Mouse (Mus musculus): ENCODE measurements around the gene Erf.
"Not testable (repeated sequence)": the region's sequence is repeated elsewhere in the genome, so short reads cannot be mapped to it uniquely, and the experiment has no call there.

Erf gene

DNA sequence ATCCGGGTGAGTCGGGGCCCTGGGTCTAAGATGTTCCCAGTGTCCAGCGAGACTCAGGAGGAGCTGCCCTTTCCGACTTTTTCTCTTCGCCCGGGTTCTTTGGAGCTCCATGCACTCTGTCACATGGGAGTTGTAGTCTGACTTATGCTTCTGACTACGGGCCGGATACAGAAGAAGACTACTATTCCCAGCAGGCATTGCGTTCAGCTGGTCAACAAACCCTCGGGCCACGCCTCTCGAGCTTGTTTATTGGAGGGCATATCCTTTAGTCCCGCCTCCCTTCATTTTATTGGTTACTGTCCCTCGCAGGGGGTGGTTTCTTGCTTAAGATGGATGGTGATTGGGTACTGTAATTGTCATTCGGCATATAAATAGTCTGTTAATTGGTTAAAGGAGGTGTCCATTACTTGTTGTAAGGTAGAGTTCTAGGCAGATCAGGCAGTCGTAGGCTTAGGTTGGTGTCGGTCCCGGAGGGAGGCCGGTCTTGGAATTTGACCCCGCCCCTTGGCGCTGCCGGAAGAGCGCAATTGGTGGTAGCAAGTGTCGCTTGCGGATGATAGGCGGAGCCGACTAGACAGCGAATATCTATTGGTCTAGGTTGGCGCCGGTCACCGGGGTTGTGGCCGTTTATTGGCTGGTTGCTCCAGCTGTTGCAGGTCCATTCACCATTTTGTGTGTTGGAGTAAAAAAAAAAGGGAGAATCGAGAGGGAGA, 17.3 kb upstream of the Erf start:
- DNase-seq (ENCODE audit: low read depth, low spot score), result peak; percentile 98

DNA sequence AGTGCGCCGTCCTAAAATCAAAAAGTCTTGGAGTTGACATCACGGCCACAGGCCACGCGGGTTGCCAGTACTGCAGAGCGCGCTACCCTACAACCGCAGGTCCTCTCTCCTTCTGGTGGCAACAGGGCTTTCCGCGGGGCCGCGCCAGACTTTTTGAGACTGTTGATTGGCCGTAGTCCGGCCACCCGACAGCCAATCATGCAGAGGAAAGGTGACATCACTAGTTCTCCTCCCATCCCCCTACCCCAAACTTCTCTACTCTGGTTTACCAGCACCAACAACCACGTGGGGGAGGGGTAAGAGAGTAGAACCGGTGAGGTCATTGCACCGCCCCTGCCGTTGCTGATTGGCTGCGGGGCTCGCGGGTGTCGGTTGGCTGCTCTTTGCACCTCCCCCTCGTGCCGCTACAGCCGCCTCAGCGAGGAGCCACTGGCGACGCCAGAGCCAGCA, 16.8 kb upstream of the Erf start, which contains the start of gene Cic:
Gene Cic (plus strand): TSS at position 404 of the 450 bp plus-strand sequence.
- DNase-seq (ENCODE audit: low read depth, low spot score), result peak; percentile 98

DNA sequence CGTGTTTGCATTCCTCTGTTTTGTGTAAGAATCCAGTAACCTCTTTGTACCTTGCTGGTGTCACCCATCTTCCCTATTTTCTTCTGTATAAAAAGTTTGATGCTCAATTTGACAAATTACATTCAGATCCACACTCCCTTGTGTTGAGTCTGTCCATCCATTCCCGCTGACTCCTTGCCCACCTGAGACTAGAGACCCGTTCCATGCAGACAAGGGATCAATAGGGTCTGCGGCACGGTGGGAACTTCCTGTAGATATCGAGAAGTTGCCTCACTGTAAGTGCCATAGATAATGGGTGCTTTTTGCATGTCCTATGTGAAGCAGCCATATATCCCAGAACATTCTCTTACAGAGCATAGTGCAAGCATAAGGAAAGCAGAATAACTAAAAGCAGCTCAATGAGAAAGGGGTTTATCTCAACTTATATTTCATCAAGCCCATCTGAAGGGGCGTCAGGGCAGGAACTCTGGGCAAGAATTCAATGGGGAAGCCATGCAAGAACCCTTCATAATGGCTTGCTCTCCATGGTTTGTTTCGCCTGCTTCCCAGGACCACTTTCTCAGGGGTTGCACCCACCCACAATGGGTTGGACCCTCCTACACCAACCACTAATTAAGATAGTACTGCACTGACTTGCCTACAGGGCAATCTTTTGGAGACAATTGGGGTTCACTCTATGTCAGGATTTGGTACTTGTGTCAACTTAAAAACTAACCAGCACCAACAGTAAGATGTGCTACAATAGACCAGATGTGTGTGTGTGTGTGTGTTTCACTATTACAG, 15.8 kb upstream of the Erf start:
- DNase-seq (ENCODE audit: low read depth, low spot score), result no peak

DNA sequence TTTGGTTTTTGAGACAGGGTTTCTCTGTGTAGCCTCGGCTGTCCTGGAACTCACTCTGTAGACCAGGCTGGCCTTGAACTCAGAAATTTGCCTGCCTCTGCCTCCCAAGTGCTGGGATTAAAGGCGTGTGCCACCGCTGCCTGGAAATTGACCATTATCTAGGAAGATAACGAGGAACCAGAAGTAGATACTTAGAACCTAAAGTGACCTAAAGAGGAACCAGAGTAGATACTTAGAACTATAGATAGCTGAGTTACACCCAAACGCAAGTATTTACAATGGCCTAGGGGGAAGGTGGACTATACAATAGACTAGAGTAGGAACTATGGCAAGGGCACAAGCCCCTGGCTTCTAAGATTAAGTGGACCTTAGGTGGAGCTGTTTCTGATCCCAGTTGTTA, 15.2 kb upstream of the Erf start:
- DNase-seq (ENCODE audit: low read depth, low spot score), result not testable (repeated sequence)

DNA sequence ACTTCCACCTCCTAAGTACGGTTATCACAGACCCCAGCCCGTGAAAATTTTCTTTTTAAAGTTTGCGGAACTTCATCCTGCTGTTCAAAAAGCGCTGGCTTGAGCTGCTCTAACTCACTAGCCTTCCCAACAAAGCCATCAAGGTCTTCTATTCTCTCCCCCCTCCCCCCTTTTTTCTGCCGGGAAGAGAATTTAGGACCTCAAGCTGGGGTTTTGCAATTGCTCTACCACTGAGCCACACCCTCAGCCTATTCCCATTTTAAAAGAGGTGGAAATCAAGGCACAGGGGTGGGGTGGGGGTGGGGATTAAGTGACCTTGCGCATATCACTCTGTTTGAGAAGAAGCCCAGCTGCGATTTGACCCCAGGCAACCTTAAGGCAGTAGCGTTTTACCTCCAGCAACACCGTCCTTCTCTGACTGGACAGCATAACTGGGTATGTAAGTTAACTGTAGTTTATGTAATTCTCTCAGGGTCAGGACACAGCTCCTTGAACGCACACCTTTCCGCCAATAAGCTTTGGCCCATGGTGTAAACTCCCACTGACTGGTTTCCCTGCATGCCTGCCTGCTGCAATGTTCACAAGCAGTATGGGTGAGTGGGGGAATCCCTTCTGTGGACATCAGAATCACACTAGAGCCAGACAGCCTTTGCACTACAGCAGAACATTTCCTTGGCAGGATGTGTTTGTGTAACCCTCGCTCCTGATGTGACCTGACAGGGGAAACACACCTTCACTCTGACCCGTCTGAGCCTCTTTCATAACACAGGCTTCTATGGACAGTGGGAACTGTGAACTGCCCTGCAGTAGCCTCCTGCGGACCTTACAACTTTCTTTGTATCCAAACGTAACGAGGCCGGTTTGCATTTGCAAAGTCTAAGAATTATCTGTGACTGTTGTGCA, 13.7 kb upstream of the Erf start:
- DNase-seq (ENCODE audit: low read depth, low spot score), result no peak

DNA sequence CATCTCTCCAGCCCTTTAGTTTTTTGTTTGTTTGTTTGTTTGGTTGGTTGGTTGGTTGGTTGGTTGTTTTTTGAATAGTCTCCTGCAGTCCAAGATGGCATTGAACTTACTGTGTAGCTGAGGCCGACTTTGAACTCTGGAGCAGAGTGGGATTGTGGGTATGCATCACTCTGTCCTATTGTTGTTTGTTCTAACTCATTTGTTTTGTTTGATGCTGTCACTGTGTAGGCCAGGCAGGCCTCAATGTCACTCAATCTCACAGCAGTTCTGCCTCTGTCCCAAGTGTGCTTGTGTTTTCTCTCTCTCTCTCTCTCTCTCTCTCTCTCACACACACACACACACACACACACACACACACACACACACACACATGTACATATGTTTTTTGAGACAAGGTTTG, 11.3 kb upstream of the Erf start:
- no peak for DNase-seq (ENCODE audit: low read depth, low spot score)

DNA sequence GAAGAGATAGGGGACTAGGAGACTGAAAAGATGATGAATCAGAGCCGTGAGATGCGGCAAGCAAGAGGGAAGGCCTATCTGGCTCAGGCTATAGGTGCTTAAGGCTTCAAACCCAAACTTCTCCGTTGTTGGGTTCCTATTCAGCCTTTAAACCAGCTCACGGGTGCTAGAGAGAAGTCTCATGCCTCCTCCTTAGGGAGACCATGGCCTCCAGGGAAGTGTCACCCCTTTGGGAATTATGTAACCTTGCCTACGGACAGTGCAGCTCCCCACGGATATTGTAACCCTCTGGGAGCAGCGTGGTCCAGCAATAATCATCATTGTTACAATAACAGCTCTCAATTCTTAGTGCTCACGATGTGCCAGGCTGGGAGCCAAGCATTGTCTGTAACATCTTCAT, 1.3 kb upstream of the Erf start:
- no peak for DNase-seq (ENCODE audit: low read depth, low spot score)

DNA sequence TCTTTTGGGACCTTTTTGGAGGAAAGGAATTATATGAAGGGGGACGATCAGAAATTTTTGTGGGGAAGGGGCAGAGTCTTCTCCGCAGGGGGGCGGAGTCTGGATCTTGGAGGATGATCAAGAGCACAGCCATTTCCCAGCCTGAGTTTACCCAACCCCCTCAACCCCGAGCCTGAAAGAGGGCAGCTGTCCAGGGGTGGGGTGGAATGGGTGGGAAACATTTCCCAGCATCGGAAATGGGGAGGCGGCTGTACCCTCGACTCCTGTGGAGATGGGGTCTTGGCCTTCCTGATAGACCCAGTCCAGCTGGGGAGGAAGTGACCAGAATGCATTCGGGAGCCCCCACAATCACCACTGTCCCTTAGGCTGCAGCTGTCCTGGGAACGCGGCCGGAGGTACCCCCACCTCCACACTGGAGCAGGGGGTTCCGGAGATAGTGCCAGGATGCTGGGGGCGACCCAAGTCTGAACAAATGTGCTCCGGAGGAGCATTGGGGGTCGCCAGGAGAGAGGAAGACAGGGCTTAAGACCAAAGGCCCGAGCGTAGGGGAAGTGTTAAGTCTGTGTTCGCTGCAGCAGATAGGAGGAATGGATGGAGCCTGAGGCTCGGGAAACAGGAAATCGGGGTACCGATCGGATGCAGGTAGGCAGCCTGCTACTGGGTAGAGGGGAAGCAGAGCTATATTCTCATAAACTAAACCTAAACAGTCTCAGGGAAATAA, 670 bp upstream of the Erf start:
- DNase-seq (ENCODE audit: low read depth, low spot score), result no peak

DNA sequence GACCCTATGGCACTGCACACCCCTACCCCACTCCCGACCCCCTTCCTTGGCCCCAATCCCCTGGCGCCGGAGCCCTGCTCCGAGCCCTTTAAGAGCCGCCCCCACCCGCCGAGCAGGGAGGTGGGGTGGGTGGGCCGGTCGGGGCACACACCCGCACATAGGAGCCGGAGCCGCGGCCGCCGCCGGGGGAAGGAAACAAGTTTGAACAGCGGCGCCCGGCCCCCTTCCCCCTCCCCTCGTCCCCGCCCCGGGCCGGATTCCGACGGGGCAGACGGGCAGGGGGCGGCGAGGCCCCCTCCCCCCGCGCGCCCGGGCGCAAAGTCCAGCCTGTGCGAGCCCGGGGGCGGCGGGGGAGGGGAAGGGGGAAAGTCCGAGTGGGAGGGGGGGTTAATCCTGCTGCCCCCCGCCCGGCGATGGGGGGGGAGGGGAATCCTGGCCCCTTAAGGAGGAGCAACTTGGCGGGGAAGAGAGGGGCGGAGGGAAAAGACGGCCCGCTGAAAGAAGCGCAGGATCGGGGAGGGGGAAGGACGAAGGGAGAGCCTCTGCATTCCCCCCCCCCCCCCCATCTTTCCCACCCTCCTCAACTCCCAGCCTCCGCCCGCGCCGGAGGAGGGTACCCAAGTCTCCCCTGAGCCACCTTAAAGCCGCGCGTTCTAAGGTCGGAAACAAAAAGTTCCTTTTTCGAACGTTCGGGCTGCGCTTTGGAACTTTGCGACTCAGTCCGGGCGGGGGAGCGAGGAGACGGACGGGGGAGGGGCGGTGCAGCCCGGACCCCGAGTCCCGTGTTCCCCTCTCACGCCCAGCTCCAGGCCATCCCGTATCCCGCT, 1.0 kb downstream of the Erf start:
- DNase-seq (ENCODE audit: low read depth, low spot score), result peak; percentile 75

DNA sequence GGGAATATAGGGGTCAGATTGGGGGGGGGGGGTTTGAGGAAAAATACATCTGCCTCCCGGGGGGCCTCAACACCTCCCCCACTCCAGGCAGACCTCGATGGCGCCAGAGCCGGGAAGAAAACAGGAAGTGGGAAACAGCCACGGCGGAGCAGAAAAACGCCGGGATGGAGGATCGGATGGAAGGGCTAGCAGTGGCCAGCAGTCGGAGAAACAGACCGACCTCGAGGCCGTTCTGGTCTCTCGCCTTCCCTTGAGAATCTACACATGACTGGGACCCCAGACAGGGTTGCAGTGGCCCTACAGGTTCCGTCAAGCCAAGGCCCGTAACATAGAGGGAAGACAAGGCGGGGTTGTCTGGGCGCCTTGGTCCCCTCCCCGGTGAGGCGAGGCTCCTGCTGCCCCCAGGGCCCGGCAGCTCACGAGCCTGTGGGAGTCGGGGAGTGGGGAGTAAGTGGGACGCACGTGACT, 1.7 kb downstream of the Erf start:
- DNase-seq (ENCODE audit: low read depth, low spot score), result no peak

DNA sequence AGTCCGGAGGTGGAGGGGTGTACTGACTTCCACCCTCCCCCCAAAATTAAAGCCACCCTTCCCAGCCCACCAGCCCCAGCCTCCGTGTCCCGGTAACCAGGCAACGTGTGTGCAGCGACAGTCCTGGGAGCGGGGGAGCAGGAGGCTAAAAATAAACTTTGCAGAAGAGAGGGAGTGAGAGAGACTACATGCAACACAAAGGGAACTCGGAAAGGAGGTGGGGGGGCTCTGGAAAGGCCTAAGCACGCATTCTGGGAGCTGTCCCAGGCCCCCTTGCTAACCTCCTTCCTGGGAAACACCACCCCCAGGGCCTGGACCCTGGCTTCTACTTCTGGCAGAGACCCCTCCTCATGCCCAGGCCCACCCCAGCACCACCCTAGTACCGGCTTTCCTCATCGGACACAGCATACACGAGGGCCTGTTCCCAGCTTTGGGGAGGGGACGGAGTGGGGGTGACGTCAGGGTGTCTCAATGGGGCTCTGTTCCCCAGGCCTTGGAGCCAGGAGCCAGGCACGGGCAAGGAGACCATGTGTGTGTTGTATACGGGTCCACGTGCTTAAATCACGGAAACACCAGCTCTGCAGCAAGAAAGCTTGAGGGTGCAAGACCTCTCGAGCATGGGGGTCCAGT, 2.4 kb downstream of the Erf start:
- no peak for DNase-seq (ENCODE audit: low read depth, low spot score)

DNA sequence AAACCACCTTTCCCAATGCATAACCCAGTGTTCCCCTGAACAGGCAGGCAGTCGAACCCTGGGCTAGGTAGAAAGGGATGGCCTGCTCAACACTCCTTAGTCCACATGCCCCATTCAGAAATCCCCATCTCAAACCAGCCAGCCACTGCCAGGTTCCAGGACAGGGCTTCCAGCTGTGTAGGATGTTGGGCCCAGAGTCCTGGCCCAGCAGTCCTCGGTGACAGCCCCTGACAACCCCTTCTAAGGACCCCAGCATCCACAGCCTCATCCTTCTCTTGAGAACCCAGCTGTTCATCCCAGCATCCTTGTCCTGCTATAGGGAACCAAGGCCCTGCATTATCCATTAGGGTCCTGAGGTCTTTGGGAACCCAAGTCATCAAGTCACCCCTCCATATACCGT, 3.1 kb downstream of the Erf start:
- DNase-seq (ENCODE audit: low read depth, low spot score), result no peak

DNA sequence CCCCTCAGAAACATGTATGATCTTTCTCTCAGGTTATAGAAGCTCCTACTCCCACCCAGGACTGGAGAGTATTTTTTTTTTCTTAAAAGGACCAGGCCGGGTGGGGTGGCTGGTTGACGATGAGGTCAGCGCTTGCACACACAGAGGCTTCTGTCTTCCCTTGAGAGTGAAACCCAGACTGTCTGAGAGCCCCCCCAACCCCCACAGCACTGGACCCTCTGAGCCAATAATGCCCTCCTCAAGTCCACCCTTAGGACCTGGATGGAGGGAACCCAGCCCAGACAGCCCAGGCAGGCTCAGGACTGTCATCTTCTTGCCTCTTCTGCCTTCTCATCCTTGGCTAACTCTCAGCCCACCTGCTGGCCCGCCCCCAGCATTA, 3.8 kb downstream of the Erf start:
- no peak for DNase-seq (ENCODE audit: low read depth, low spot score)

DNA sequence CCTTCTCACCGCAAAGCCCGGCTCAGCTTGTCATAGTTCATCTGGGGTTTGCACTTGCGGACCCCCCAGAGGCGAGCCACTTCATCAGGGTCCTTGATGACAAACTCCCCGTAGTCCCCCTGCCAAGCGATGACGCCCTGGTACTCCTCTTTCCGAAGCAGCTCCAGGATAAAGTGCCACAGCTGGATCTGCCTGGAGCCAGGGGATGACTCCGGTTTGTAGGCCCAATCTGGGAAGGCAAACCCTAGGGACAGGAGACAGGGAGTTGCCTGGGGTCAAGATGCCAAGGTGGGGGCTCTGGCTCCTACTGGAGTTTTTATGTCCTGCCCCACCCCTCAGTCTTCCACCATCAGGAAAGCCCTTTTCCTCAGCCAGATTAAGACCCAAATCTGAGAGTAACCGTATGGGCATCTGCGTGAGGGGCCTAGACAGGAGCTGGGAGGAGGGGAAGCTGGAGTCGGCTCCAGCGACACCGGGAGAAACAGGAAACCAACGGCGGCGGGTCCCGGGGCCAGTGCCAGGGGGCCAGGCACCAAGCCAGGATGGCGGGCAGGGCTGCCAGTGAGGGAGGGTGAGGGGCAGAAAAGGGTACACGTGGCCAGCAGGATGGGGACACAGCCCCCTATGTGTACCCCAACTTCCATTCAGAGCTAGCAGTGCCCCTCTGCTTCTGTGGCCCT, 4.3 kb downstream of the Erf start:
- no peak for DNase-seq (ENCODE audit: low read depth, low spot score)

DNA sequence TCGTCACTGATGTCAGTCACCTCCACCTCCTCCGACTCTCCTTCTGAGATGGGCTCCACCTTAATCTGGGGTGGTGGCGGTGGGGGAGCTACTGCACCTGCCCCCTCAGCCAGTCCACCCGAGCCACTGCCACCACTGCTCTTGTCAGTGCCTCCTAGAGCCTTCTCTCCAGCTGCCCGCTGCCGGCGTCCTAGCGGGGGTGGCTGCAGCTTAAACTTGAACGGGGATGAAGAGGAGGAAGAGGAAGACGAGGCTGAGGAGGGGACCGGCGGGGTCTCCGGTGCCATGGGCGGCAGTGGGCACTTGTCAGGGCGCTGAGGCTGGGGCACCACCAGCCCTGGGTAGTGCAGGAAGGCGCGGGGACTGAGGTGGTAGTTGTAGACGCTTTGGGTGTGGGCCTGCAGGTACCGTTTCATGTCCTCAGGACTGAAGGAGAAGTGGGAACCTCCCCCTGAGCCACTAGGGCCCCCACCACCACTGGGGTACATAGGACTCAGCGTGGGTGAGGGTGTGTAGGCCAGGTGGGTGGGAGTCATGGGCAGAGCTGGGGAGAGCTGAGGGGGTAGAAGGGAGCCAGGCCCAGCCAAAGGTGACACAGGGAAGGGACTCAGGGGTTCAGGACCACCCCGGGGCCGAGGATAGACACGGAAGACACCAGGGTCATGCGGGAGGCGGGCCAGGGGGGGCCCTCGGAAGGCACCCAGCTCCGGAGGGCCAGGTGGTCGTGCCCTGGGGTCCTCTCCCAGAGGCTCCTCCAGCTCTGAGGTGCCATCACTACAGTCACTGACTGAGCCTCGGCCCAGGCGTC, 5.8 kb downstream of the Erf start:
- no peak for DNase-seq (ENCODE audit: low read depth, low spot score)

DNA sequence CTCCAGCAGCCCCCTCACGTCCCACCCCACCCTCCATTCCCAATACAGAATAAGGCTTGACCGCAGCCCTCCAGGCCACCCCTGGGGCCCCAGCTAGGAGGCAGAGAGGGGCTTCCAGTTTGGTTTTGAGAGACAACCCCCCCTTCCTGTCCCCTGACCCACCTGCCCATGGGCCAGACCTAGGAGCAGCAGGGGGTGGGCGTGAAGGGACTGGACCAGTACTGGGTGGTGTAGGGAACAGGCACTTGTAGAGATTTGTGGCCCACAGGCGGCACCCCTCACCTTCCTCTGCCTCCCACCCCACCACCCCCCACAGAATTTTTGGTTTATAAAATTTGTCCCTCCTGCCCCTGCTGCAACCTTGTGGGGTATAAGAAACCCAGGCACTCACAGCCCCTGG, 7.2 kb downstream of the Erf start:
- DNase-seq (ENCODE audit: low read depth, low spot score), result no peak

DNA sequence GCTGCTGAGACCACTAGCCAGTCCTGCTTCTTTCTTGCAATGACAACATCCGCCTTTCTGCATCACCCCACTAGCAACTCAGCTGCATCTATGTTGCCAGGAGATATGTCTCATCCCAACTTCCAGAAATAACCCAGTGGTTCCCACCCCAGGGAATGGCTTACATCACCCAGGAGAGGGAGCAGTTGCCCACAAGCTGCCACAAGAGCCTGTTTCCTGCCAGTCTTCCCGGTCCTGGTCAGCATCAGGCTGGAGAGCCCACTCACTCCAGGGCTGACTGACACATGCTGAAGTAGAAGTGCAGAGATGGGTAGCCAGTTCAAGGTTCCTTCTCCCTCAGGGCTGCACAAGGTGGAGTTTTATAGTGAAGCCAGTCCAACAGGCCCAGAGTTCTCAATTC, 9.5 kb downstream of the Erf start:
- no peak for DNase-seq (ENCODE audit: low read depth, low spot score)

DNA sequence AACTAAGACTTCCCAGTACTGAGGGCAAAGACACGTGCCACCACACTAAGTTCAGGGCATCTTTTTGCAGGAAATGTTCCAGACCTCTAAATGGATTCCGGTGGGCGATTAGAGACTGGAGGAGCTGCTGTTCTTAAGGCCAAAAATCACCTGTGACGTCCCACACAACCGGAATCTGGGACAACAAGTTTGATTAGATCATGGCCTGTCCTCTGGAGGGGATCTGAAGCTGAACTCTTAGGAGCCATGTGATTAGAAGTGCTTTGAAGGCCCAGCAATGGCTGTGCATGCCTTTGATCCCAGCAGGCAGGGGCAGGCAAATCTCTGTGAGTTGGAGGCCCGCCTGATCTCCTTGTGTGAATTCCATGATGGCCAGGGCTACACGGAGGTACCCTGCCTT, 9.9 kb downstream of the Erf start:
- no peak for DNase-seq (ENCODE audit: low read depth, low spot score)
